Mouse (Mus musculus) midbrain, embryonic 16.5 days (tissue): ENCODE data around the gene Gm26897. TPM values are rescaled to one million over a fixed set of nuclear protein-coding genes. Genes with fewer than 3 reads are reported as not detected.

Experiments used
- ATAC-seq: fragments of 200-750 bp; cut with Nextera tagmentation; 2 replicates; pipeline ENCODE4 v1.8.0; 2017; ENCODE audit warnings: moderate TSS enrichment
- H3K27ac ChIP-seq: fragments of 300-500 bp; sonication (generic); 2 replicates; pipeline ENCODE4 v1.5.1; 2014; ENCODE audit warnings: mild to moderate bottlenecking, low read length, mixed read lengths
- H3K27me3 ChIP-seq: fragments of 300-500 bp; sonication (generic); 2 replicates; pipeline ENCODE4 v1.6.1; 2014; ENCODE audit warnings: low read depth, low read length, mixed read lengths; ENCODE audit not compliant: control insufficient read depth, insufficient read depth
- H3K36me3 ChIP-seq: fragments of 300-500 bp; sonication (generic); 2 replicates; pipeline ENCODE4 v1.6.1; 2014; ENCODE audit warnings: mild to moderate bottlenecking, low read length, moderate library complexity, mixed read lengths; ENCODE audit not compliant: control insufficient read depth, insufficient read depth
- H3K4me1 ChIP-seq: fragments of 300-500 bp; sonication (generic); 2 replicates; pipeline ENCODE4 v1.6.1; 2014; ENCODE audit warnings: mild to moderate bottlenecking, low read length, mixed read lengths; ENCODE audit not compliant: control insufficient read depth, insufficient read depth
- H3K4me2 ChIP-seq: fragments of 300-500 bp; sonication (generic); 2 replicates; pipeline ENCODE4 v1.6.1; 2014; ENCODE audit warnings: mild to moderate bottlenecking, low read length, mixed read lengths
- H3K4me3 ChIP-seq: fragments of 300-500 bp; sonication (generic); 2 replicates; pipeline ENCODE4 v1.5.1; 2014; ENCODE audit warnings: low read depth, mild to moderate bottlenecking, low read length, moderate library complexity, mixed read lengths
- H3K9ac ChIP-seq: fragments of 300-500 bp; sonication (generic); 2 replicates; pipeline ENCODE4 v1.6.1; 2014; ENCODE audit warnings: low read depth, low read length, mixed read lengths
- H3K9me3 ChIP-seq: fragments of 300-500 bp; sonication (generic); replicated peaks from 2 replicates; pipeline ENCODE4 v1.6.1; 2014; ENCODE audit warnings: mild to moderate bottlenecking, low read length, mixed read lengths; ENCODE audit not compliant: control insufficient read depth, poor library complexity, severe bottlenecking
- WGBS: fragments of 180-500 bp; shearing (Covaris S2); extraction: QIAGEN DNeasy Blood & Tissue Kit; methylation state at CpG from one replicate; pipeline ENCODE4 v1.1.7; 2014; 5-methylcytosine and 5-hydroxymethylcytosine counted together
- polyA plus RNA-seq: library from polyadenylated mRNA; unstranded; fragments of >200 nt; fragmentation: Nextera tagmentation; extraction: Ambion mirVana; gene quantifications from 2 replicates; pipeline ENCODE4 v1.2.1, GENCODE M21; 2015

Gene Gm26897
- polyA plus RNA-seq, 1 experiment from 2014 or later = not detected

DNA sequence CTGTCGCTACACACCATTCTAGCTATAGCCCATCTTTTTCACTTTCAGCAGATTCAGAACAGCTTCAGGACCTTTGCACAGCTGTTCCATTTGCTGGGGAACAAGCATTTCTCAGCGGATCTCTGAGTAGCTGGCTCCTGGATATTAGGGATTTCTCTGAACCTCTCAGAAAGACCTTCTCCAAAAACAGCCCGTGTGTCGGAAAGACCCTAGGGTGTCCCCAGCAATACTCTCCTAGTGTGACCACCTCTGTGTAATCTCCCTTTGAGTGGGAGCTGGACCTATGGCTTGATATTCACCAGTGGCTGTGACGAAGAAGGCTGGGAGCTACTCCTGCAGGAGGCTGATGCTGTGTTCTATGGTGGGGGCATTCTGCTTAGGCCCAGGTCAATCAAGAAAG is 44.4 kb downstream of the Gm26897 start:
- H3K9me3 ChIP-seq = no peaks in the 10 kb centered on the region
- peaks cover 9% of the 10 kb centered on the region for H3K4me1 ChIP-seq
- no peak for ATAC-seq
- H3K4me2 ChIP-seq = no peak overlapping the region
- no peak overlapping the region for H3K27ac ChIP-seq
- WGBS = 69% methylated on average over 5 of the region's 5 CpGs
- no peak overlapping the region for H3K9ac ChIP-seq
- no peaks in the 10 kb centered on the region for H3K36me3 ChIP-seq
- H3K4me3 ChIP-seq = no peak overlapping the region
- H3K27me3 ChIP-seq = no peaks in the 10 kb centered on the region

DNA sequence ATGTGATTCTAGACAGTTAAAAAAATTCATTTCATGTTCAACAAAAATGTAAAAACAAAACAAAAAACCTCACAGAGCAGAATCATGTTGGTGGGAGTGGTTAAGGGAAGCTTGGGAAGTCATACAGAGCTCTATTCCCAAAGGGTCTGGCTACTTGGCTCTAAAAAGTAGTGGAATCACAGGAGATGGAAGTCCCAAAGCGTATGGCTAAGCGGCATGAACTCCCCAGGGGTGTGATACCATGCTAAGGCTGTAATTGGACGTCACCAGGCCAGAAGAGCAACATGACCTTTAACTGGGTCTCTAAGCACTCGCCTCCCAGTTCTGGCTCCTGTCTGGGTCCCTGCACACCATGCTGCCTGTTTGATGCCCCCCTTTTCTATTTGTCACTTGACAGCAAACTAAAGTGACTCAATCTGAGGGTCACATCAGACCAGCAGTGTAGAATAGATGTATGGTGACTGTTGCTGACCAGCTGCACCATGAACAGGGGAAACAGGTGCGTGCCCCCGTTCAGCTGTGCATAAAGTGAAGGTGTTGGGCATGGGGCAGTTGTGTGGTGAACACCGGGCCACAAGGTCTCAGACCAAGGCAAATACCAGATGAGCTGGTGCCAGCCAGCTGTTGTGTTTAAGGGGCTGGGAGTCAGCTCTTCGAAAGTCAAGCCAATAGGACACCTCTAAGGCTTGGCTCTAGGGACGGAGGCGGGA is 46.2 kb downstream of the Gm26897 start:
- no peak overlapping the region for H3K9ac ChIP-seq
- no peak overlapping the region for H3K27ac ChIP-seq
- no peaks in the 10 kb centered on the region for H3K4me1 ChIP-seq
- H3K4me3 ChIP-seq = no peak overlapping the region
- H3K27me3 ChIP-seq = no peaks in the 10 kb centered on the region
- no peaks in the 10 kb centered on the region for H3K9me3 ChIP-seq
- H3K4me2 ChIP-seq = no peak overlapping the region
- ATAC-seq = no peak
- H3K36me3 ChIP-seq = no peaks in the 10 kb centered on the region
- WGBS = 90% methylated on average over 10 of the region's 10 CpGs
